Mouse (Mus musculus): ENCODE measurements around the gene Otud7b. TPM values are rescaled to one million over a fixed set of nuclear protein-coding genes. Genes with fewer than 3 reads are reported as not detected.
A peak's percentile ranks its signal among the peaks of the same experiment; 100 is the strongest.

The Otud7b gene
- polyA plus RNA-seq, 1 experiment, result not detected

DNA sequence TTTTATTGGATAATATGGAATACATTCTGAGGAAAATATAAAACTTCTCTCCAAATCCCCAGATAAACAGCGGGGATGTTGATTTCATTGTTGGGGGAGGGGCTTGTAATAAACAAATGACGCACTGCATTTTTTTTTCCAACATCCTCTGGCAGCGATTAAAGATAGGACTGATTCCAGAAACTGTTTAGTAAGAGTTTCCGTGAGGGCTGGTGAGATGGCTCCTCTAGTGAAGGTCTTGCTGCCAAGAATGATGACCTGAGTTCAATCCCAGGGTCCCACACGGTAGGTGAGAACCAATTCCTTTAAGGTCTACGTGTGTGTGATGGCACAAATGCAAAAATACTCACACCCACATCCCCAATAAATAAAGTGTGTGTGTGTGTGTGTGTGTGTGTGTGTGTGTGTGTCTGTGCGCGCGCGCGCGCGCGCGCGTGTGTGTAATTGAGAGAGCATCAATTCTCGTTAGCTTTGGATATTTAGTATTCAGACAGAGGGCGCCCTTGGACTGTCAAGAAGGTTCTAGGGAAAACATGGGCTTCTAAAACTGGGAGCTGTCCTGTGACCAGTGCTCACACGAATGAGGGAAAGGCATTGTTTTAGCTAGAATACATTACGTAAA is 38.5 kb upstream of the Otud7b start:
- H3K27ac ChIP-seq (ENCODE audit: insufficient read depth, low read depth, low read length), result no peak overlapping the region
- TF ChIP-seq CTCF (IDR thresholded peaks at IDR 0.05; ENCODE audit: insufficient read depth, low read depth, low read length), result no peak
- no peak for TF ChIP-seq POLR2A (IDR thresholded peaks at IDR 0.05; ENCODE audit: insufficient read depth, low read depth, low read length)
- H3K4me3 ChIP-seq (ENCODE audit: insufficient read depth, low read depth, low read length), result peak overlapping the region; percentile 17
- no peaks in the 10 kb centered on the region for H3K4me1 ChIP-seq (ENCODE audit: control insufficient read depth, insufficient read depth, low read length)
- WGBS, result 14% methylated on average over 20 of the region's 20 CpGs

DNA sequence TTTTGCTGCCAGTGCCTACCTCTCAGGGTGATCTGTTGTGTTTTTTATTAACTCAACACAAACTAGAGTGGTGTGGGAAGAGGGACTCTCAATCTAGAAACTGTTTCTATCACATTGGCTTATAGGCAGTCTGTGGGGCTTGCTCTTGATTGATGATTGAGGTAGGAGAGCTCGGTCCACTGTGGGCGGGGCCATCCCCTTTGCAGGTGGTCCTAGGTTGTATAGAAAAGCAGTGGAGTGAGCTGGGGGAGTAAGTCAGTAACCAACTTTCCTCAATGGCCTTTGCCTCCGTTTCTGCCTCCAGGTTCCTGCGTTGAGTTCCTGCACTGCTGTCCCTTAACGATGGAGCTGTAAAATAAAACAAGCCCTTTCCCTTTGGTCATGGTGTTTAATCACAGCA is 37.6 kb upstream of the Otud7b start:
- H3K27ac ChIP-seq (ENCODE audit: insufficient read depth, low read depth, low read length), result no peak overlapping the region
- no peaks in the 10 kb centered on the region for H3K4me1 ChIP-seq (ENCODE audit: control insufficient read depth, insufficient read depth, low read length)
- no peak overlapping the region for H3K4me3 ChIP-seq (ENCODE audit: insufficient read depth, low read depth, low read length)
- 88% methylated on average over 5 of the region's 5 CpGs for WGBS
- TF ChIP-seq CTCF (IDR thresholded peaks at IDR 0.05; ENCODE audit: insufficient read depth, low read depth, low read length) (no peak), POLR2A (IDR thresholded peaks at IDR 0.05; ENCODE audit: insufficient read depth, low read depth, low read length) (no peak)

GRCm38 (mm10) chr3:96069046-96069445 is 35.3 kb upstream of the Otud7b start:
- H3K4me1 ChIP-seq (ENCODE audit: control insufficient read depth, insufficient read depth, low read length), result peaks cover 7% of the 10 kb centered on the region
- 97% methylated on average over 6 of the region's 6 CpGs for WGBS
- no peak overlapping the region for H3K4me3 ChIP-seq (ENCODE audit: insufficient read depth, low read depth, low read length)
- TF ChIP-seq CTCF (IDR thresholded peaks at IDR 0.05; ENCODE audit: insufficient read depth, low read depth, low read length) (no peak), POLR2A (IDR thresholded peaks at IDR 0.05; ENCODE audit: insufficient read depth, low read depth, low read length) (no peak)
- H3K27ac ChIP-seq (ENCODE audit: insufficient read depth, low read depth, low read length), result no peak overlapping the region

GRCm38 (mm10) chr3:96069542-96069941 is 34.8 kb upstream of the Otud7b start:
- H3K4me3 ChIP-seq (ENCODE audit: insufficient read depth, low read depth, low read length), result no peak overlapping the region
- no peak overlapping the region for H3K27ac ChIP-seq (ENCODE audit: insufficient read depth, low read depth, low read length)
- TF ChIP-seq CTCF (IDR thresholded peaks at IDR 0.05; ENCODE audit: insufficient read depth, low read depth, low read length) (no peak), POLR2A (IDR thresholded peaks at IDR 0.05; ENCODE audit: insufficient read depth, low read depth, low read length) (no peak)
- 11% methylated on average over 1 of the region's 1 CpGs for WGBS
- peaks cover 7% of the 10 kb centered on the region for H3K4me1 ChIP-seq (ENCODE audit: control insufficient read depth, insufficient read depth, low read length)

- 90% methylated on average over 4 of the region's 4 CpGs for WGBS
These were observed 34.1 kb upstream of the Otud7b start for GRCm38 (mm10) chr3:96070241-96070640.

GRCm38 (mm10) chr3:96072921-96073486 is 31.3 kb upstream of the Otud7b start:
- 0 out of 2 replicates have a peak overlapping the region, but pooled peaks have one; percentile 40 for H3K27ac ChIP-seq (ENCODE audit: insufficient read depth, low read depth, low read length)
- TF ChIP-seq CTCF (IDR thresholded peaks at IDR 0.05; ENCODE audit: insufficient read depth, low read depth, low read length) (no peak), POLR2A (IDR thresholded peaks at IDR 0.05; ENCODE audit: insufficient read depth, low read depth, low read length) (no peak)
- no peak overlapping the region for H3K4me3 ChIP-seq (ENCODE audit: insufficient read depth, low read depth, low read length)
- peaks cover 7% of the 10 kb centered on the region for H3K4me1 ChIP-seq (ENCODE audit: control insufficient read depth, insufficient read depth, low read length)
- WGBS, result 59% methylated on average over 12 of the region's 12 CpGs

More at GRCm38 (mm10) chr3:96070241-96070640, 34.1 kb upstream of the Otud7b start:
- H3K27ac ChIP-seq (ENCODE audit: insufficient read depth, low read depth, low read length), result no peak overlapping the region
- TF ChIP-seq CTCF (IDR thresholded peaks at IDR 0.05; ENCODE audit: insufficient read depth, low read depth, low read length) (no peak), POLR2A (IDR thresholded peaks at IDR 0.05; ENCODE audit: insufficient read depth, low read depth, low read length) (no peak)
- peaks cover 7% of the 10 kb centered on the region for H3K4me1 ChIP-seq (ENCODE audit: control insufficient read depth, insufficient read depth, low read length)
- no peak overlapping the region for H3K4me3 ChIP-seq (ENCODE audit: insufficient read depth, low read depth, low read length)

DNA sequence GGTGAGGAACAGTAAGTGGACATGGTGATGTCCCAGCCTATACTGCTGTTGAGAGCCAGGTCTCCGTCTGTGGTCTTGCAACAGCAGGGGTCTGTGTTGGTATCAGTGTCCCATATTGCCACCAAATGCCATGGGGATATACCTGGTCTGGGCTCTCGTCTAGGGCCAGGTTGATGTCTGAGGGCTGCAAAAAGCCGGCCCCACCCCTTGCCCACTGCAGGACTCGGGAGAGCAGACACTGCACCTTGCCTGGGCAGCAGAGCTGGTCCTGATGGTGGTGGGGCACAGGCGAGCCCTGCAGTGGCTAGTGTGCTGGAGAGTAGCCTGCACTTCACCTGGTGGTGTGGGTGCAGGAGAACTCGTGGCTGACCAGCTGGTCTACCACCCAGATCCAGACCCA is 26.3 kb upstream of the Otud7b start:
- TF ChIP-seq POLR2A (IDR thresholded peaks at IDR 0.05; ENCODE audit: insufficient read depth, low read depth, low read length) (no peak), CTCF (IDR thresholded peaks at IDR 0.05; ENCODE audit: insufficient read depth, low read depth, low read length) (no peak)
- 78% methylated on average over 6 of the region's 6 CpGs for WGBS
- Histone ChIP-seq H3K4me1 (ENCODE audit: control insufficient read depth, insufficient read depth, low read length) (peaks cover 2% of the 10 kb centered on the region), H3K4me3 (ENCODE audit: insufficient read depth, low read depth, low read length) (no peak overlapping the region), H3K27ac (ENCODE audit: insufficient read depth, low read depth, low read length) (no peak overlapping the region)

DNA sequence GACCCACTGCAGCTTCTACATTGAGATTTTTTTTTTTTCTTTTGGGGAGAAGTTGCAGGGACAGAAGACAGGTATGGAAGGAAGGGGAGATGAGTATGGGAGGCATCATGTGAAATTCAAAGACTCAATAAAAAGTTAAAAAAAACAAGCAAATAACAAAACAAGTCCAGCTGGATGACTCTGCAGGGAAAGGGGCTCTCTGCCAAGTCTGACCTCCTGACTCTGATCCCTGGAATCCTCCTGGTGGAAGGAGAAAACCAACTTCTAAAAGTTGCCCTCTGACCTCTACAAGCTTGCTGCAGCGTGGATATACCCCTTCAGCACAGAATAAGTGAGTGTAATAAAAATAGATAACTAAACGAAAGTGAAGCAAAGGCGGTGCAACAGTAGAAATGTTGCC is 25.6 kb upstream of the Otud7b start:
- H3K27ac ChIP-seq (ENCODE audit: insufficient read depth, low read depth, low read length), result no peak overlapping the region
- 78% methylated on average over 3 of the region's 3 CpGs for WGBS
- H3K4me3 ChIP-seq (ENCODE audit: insufficient read depth, low read depth, low read length), result no peak overlapping the region
- no peak for TF ChIP-seq POLR2A (IDR thresholded peaks at IDR 0.05; ENCODE audit: insufficient read depth, low read depth, low read length)
- no peaks in the 10 kb centered on the region for H3K4me1 ChIP-seq (ENCODE audit: control insufficient read depth, insufficient read depth, low read length)

DNA sequence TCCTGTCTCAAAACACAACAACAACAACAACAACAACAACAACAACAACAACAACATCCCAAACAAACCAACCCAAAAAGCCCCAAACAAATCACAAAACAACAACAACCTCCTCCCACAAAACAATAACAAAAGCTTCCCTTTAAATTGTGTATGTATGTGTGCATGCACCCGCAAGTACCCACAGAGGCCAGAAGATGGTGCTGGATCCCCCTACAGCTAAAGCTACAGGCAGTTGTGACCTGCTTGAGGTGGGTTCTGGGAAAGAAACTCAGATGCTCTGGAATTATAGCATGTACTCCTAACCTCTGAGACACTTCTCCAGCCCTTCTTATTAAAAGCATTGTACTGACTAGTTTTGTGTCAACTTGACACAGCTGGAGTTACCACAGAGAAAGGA is 23.3 kb upstream of the Otud7b start:
- no peak overlapping the region for H3K4me3 ChIP-seq (ENCODE audit: insufficient read depth, low read depth, low read length)
- WGBS, result 89% methylated on average over 1 of the region's 1 CpGs
- no peak overlapping the region for H3K27ac ChIP-seq (ENCODE audit: insufficient read depth, low read depth, low read length)
- TF ChIP-seq POLR2A (IDR thresholded peaks at IDR 0.05; ENCODE audit: insufficient read depth, low read depth, low read length), result no peak
- TF ChIP-seq CTCF (IDR thresholded peaks at IDR 0.05; ENCODE audit: insufficient read depth, low read depth, low read length), result no peak
- no peaks in the 10 kb centered on the region for H3K4me1 ChIP-seq (ENCODE audit: control insufficient read depth, insufficient read depth, low read length)

Data from olfactory bulb, adult 2 months (tissue).